Mouse (Mus musculus): ENCODE results near the gene Tcfl5. TPM values are rescaled to one million over a fixed set of nuclear protein-coding genes. Genes with fewer than 3 reads are reported as not detected.

Gene Tcfl5
- under 1 TPM; 0.18 to 0.25 TPM for total RNA-seq (2021)
- long read RNA-seq, result 0 reads

- DNase-seq (ENCODE audit: low spot score in 2 of 2), result no peak
Observed at GRCm38 (mm10) chr2:180642555-180643260, at the start of gene Tcfl5. Tcfl5 (minus strand) TSS chr2:180642708.

GRCm38 (mm10) chr2:180689841-180690240 lies 47.3 kb upstream of the Tcfl5 start:
- DNase-seq (ENCODE audit: low spot score in 2 of 2), result peak in 1 of 2 experiments; percentile 23

GRCm38 (mm10) chr2:180684031-180684430 lies 41.5 kb upstream of the Tcfl5 start:
- DNase-seq (ENCODE audit: low spot score in 2 of 2), result no peak

GRCm38 (mm10) chr2:180683524-180683923 lies 41.0 kb upstream of the Tcfl5 start:
- DNase-seq (ENCODE audit: low spot score in 2 of 2), result no peak

GRCm38 (mm10) chr2:180681225-180681624 lies 38.7 kb upstream of the Tcfl5 start:
- DNase-seq (ENCODE audit: low spot score in 2 of 2), result no peak

GRCm38 (mm10) chr2:180678609-180679140 lies 36.2 kb upstream of the Tcfl5 start:
- DNase-seq (ENCODE audit: low spot score in 2 of 2), result peak; percentile 53 to 85

GRCm38 (mm10) chr2:180676706-180677105 lies 34.2 kb upstream of the Tcfl5 start:
- DNase-seq (ENCODE audit: low spot score in 2 of 2), result no peak

- no peak for DNase-seq (ENCODE audit: low spot score in 2 of 2)
Observed at GRCm38 (mm10) chr2:180662008-180662407, 19.5 kb upstream of the Tcfl5 start.

GRCm38 (mm10) chr2:180660521-180660920 lies 18.0 kb upstream of the Tcfl5 start:
- no peak for DNase-seq (ENCODE audit: low spot score in 2 of 2)

- DNase-seq (ENCODE audit: low spot score in 2 of 2), result no peak
Observed at GRCm38 (mm10) chr2:180659353-180660150, 17.0 kb upstream of the Tcfl5 start.

GRCm38 (mm10) chr2:180658381-180658780 lies 15.9 kb upstream of the Tcfl5 start:
- DNase-seq (ENCODE audit: low spot score in 2 of 2), result no peak

- peak in 1 of 2 experiments; percentile 83 for DNase-seq (ENCODE audit: low spot score in 2 of 2)
Observed at GRCm38 (mm10) chr2:180657394-180658013, 15.0 kb upstream of the Tcfl5 start.

GRCm38 (mm10) chr2:180655150-180655549 lies 12.6 kb upstream of the Tcfl5 start:
- no peak for DNase-seq (ENCODE audit: low spot score in 2 of 2)

- no peak for DNase-seq (ENCODE audit: low spot score in 2 of 2)
Observed at GRCm38 (mm10) chr2:180654666-180655065, 12.2 kb upstream of the Tcfl5 start.

GRCm38 (mm10) chr2:180646841-180647240 lies 4.3 kb upstream of the Tcfl5 start:
- DNase-seq (ENCODE audit: low spot score in 2 of 2), result no peak

GRCm38 (mm10) chr2:180643626-180644025 lies 1.1 kb upstream of the Tcfl5 start:
- no peak for DNase-seq (ENCODE audit: low spot score in 2 of 2)

GRCm38 (mm10) chr2:180641576-180642554 lies 643 bp downstream of the Tcfl5 start:
- DNase-seq (ENCODE audit: low spot score in 2 of 2), result no peak

GRCm38 (mm10) chr2:180611882-180612281 lies 30.6 kb downstream of the Tcfl5 start:
- no peak for DNase-seq (ENCODE audit: low spot score in 2 of 2)

GRCm38 (mm10) chr2:180610283-180610682 lies 32.2 kb downstream of the Tcfl5 start:
- DNase-seq (ENCODE audit: low spot score in 2 of 2), result no peak

GRCm38 (mm10) chr2:180604781-180605180 lies 37.7 kb downstream of the Tcfl5 start:
- no peak for DNase-seq (ENCODE audit: low spot score in 2 of 2)

All from layer of hippocampus, adult 18-20 months (tissue).